Mouse (Mus musculus) heart, adult 2 months (tissue): ENCODE results near the gene Ccl17. TPM values are rescaled to one million over a fixed set of nuclear protein-coding genes. Genes with fewer than 3 reads are reported as not detected.

ENCODE experiments used
- DNase-seq, 2 experiments: peaks; one replicate each; pipeline ENCODE4 v3.0.0; 2021
- H3K27ac ChIP-seq: fragments of 200-600 bp; 2 replicates; pipeline ENCODE4 v1.8.1; 2022
- H3K27me3 ChIP-seq: fragments of 200-500 bp; 2 replicates; pipeline ENCODE4 v1.6.1; 2012; ENCODE audit warnings: mild to moderate bottlenecking, low read length, inconsistent platforms, mixed read lengths; ENCODE audit not compliant: control insufficient read depth, insufficient read depth
- H3K36me3 ChIP-seq: fragments of 200-500 bp; 2 replicates; pipeline ENCODE4 v1.6.1; 2012; ENCODE audit warnings: low read length, inconsistent platforms; ENCODE audit not compliant: control insufficient read depth, insufficient read depth
- H3K4me1 ChIP-seq: fragments of 200-500 bp; 2 replicates; pipeline ENCODE4 v1.6.1; 2011; ENCODE audit warnings: low read length; ENCODE audit not compliant: control insufficient read depth, insufficient read depth
- H3K4me3 ChIP-seq: fragments of 200-600 bp; 2 replicates; pipeline ENCODE4 v1.8.1; 2022
- H3K79me2 ChIP-seq: fragments of 200-500 bp; replicated peaks from 2 replicates; pipeline ENCODE4 v1.6.1; 2012; ENCODE audit warnings: mild to moderate bottlenecking, inconsistent platforms, low read length, moderate library complexity, mixed read lengths; ENCODE audit not compliant: control insufficient read depth, insufficient read depth
- H3K9ac ChIP-seq: fragments of 200-500 bp; 2 replicates; pipeline ENCODE4 v1.6.1; 2012; ENCODE audit warnings: low read depth, mild to moderate bottlenecking, control low read depth, inconsistent platforms, low read length, mixed read lengths
- CTCF ChIP-seq: fragments of 200-600 bp; IDR thresholded peaks from 2 replicates; pipeline ENCODE4 v1.8.1; 2022; ENCODE audit warnings: antibody characterized with exemption, mild to moderate bottlenecking, moderate library complexity
- EP300 ChIP-seq: fragments of 200-500 bp; IDR thresholded peaks from 2 replicates; pipeline ENCODE4 v1.6.1; 2011; ENCODE audit warnings: low read depth, low read length, control low read depth; ENCODE audit not compliant: insufficient read depth
- POLR2A ChIP-seq: fragments of 200-500 bp; IDR thresholded peaks from 2 replicates; pipeline ENCODE4 v1.6.1; 2011; ENCODE audit warnings: mild to moderate bottlenecking, low read depth, low read length, control low read depth; ENCODE audit not compliant: insufficient read depth
- WGBS: fragments of 180-500 bp; shearing (Covaris S2); methylation state at CpG from one replicate; pipeline ENCODE4 v1.1.7; 2018; 5-methylcytosine and 5-hydroxymethylcytosine counted together
- intact Hi-C: fragments of 180-260 bp; cut with DNase I; formaldehyde crosslinking; loops from one replicate; pipeline ENCODE4 v1.15.1; 2025
- long read RNA-seq: library from polyadenylated mRNA; stranded (forward); transcript quantifications from one replicate; pipeline ENCODE4 v2.0.0, GENCODE M21; 2021
- polyA plus RNA-seq: library from polyadenylated mRNA; depleted of rRNA; stranded (reverse); fragments of >200 nt; gene quantifications from 2 replicates; pipeline ENCODE4 v1.2.3, GENCODE M21; 2012; rRNA removed
- total RNA-seq, 2 experiments: library from RNA; stranded (reverse); gene quantifications; 2 replicates each; pipeline ENCODE4 v1.2.3; 2021

The Ccl17 gene
- not detected for total RNA-seq
- polyA plus RNA-seq: 0.62 TPM in 1 of 2 replicates, not detected in the other
- long read RNA-seq: 0 reads

DNA sequence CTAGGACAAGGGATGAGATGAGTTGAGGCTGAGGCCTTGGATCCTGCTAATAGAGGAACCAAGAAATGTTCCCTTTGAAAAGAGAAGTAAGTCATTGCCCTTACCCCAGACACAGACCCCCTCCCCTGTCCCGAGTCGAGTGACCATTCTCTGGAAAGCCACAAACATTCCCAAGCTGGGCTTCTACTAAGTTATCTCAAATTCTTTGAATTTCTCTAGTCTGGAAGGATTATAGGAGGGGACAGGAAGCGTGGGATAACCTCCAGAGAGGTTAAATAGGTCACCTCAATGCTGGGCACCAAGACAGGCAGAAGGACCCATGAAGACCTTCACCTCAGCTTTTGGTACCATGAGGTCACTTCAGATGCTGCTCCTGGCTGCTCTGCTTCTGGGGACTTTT is at the start of gene Ccl17:
Gene Ccl17 (plus strand): TSS at position 301 of the 400 bp plus-strand sequence.
- H3K9ac ChIP-seq: no peak within 1 kb of the TSS
- 41% methylated on average over 3 of the region's 3 CpGs for WGBS

DNA sequence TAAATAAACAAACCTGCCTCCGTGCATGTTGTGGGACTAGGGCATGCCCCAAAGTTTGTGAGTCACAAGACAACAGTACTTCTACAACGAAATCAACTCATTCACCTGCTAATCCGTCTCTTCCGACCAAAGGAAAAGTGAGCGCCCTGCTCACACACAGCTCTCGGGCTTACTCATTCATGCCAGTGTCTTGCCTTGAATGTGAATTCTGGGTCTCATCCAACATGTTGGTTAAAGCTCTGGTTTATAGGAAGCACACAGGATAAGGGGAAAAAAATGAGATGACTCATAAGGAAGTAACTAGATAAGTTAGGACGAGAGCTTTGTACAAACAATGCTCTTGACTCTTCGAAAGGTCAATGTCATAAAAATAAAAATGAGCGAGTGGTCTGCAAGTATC is 43.2 kb upstream of the Ccl17 start:
- TF ChIP-seq POLR2A: no peak
- no peak for TF ChIP-seq EP300
- TF ChIP-seq CTCF: no peak
- no peaks in the 10 kb centered on the region for H3K36me3 ChIP-seq
- 36% methylated on average over 9 of the region's 9 CpGs for WGBS
- H3K27ac ChIP-seq: no peak overlapping the region
- H3K27me3 ChIP-seq: no peaks in the 10 kb centered on the region
- no peaks in the 10 kb centered on the region; the same call in 1 of the 2 replicates for H3K4me1 ChIP-seq
- intact Hi-C loops: no loop called here
- DNase-seq: no peak
- H3K4me3 ChIP-seq: no peak overlapping the region
- no peak overlapping the region for H3K9ac ChIP-seq
- no peaks in the 10 kb centered on the region for H3K79me2 ChIP-seq

More for the DNA sequence above, at the start of gene Ccl17:
- intact Hi-C loops: loop anchor here (5.0 kb wide), 3 partner anchors 218 to 318 kb away; partner anchors contain the start of gene Cpne2
- DNase-seq: no peak
- Histone ChIP-seq H3K27me3 (no peaks in the 10 kb centered on the region), H3K79me2 (no peaks in the 10 kb centered on the region), H3K4me1 (peaks cover 2% of the 10 kb centered on the region), H3K27ac (no peak within 1 kb of the TSS), H3K36me3 (no peaks in the 10 kb centered on the region), H3K4me3 (no peak within 1 kb of the TSS)
- TF ChIP-seq POLR2A (no peak), CTCF (no peak), EP300 (no peak)

GRCm38 (mm10) chr8:94770945-94771344 is 39.3 kb upstream of the Ccl17 start:
- H3K9ac ChIP-seq: no peak overlapping the region
- H3K27ac ChIP-seq: no peak overlapping the region
- no peaks in the 10 kb centered on the region for H3K36me3 ChIP-seq
- H3K27me3 ChIP-seq: no peaks in the 10 kb centered on the region
- no peak overlapping the region for H3K4me3 ChIP-seq
- no peak for TF ChIP-seq CTCF
- TF ChIP-seq EP300: no peak
- TF ChIP-seq POLR2A: no peak
- no peaks in the 10 kb centered on the region; the same call in 1 of the 2 replicates for H3K4me1 ChIP-seq
- H3K79me2 ChIP-seq: no peaks in the 10 kb centered on the region
- no peak for DNase-seq
- intact Hi-C loops: loop anchor here (5.0 kb wide), 1 partner anchor 64 kb away; no protein-coding TSS in a partner anchor
- 32% methylated on average over 6 of the region's 6 CpGs for WGBS

DNA sequence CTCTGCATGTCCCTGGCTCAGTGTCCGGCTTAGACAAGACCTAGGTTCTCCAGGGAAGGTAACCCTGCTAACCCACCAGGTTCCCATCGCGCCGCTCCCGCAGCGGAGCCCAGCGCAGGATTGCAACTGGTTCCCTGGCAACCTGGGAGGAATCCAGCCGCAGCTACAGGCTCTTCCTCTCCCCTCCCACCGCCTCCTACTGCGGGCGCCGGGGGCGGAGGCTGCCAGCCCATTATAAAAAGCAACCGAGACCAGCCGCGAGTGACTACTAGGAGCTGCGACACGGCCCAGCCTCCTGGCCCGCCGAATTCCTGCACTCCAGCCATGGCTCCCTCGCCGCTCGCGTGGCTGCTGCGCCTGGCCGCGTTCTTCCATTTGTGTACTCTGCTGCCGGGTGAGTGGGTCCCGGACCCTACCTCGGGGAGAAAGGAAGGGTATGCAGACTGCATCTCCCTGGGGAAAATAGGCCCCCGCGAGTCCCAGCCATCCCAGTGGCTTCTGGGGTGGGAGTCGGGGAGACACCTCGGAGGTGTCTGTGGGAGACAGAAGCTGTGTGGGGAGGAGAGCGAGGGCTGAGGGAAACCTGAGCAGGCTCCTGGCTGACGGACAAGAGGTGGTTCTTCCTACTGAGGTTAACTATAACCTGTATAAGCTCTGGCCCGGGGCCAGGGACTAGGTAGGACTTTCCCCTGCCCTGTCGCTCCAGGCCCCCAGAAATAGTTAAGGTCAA is 38.1 kb upstream of the Ccl17 start, which contains the start of gene Cx3cl1:
Gene Cx3cl1 (plus strand): TSS at position 69 of the 730 bp plus-strand sequence.
- intact Hi-C loops: loop anchor here (5.0 kb wide), 1 partner anchor 65 kb away; no protein-coding TSS in a partner anchor
- Histone ChIP-seq H3K9ac (peak within 1 kb of the TSS; percentile 55), H3K4me3 (peak within 1 kb of the TSS; percentile 54), H3K4me1 (no peaks in the 10 kb centered on the region; the same call in 1 of the 2 replicates), H3K27ac (peak within 1 kb of the TSS; percentile 71), H3K79me2 (no peaks in the 10 kb centered on the region), H3K36me3 (no peaks in the 10 kb centered on the region), H3K27me3 (no peaks in the 10 kb centered on the region)
- DNase-seq: peak; percentile 86 to 87
- under 1% methylated on average over 38 of the region's 38 CpGs for WGBS
- peak; percentile 90 for TF ChIP-seq POLR2A
- TF ChIP-seq EP300: 0 out of 2 replicates have a peak, but pooled peaks have one; percentile 30
- no peak for TF ChIP-seq CTCF

GRCm38 (mm10) chr8:94773048-94773447 is 37.2 kb upstream of the Ccl17 start:
- intact Hi-C loops: loop anchor here (5.0 kb wide), 1 partner anchor 66 kb away; no protein-coding TSS in a partner anchor
- H3K36me3 ChIP-seq: no peaks in the 10 kb centered on the region
- H3K27me3 ChIP-seq: no peaks in the 10 kb centered on the region
- WGBS: 87% methylated on average over 6 of the region's 6 CpGs
- DNase-seq: no peak
- no peak overlapping the region for H3K9ac ChIP-seq
- TF ChIP-seq EP300 (no peak), CTCF (no peak)
- H3K27ac ChIP-seq: no peak overlapping the region
- no peaks in the 10 kb centered on the region for H3K79me2 ChIP-seq
- H3K4me3 ChIP-seq: no peak overlapping the region
- H3K4me1 ChIP-seq: peaks cover 3% of the 10 kb centered on the region

DNA sequence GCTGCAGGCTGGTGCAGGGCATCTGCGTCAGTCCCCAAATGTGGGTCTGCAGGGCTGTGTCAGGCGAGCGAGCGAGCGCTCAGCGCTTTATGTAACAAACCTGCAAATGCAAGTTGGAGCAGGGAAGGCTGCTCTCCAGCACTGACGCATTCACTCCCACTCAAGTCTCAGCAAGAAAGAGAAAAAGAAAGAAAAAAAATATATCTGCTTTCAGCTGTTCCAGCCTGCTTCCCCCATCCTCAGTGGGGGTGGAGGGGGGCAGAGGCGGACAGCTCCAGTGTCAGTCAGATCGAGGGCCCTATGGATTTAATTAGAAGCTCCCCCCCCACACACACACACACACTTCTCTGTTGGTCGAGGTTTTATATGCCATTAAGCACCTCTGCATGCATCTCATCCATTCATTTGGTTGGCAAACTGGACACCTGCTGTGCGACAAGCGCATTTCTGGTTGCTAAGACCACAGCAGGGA is 36.5 kb upstream of the Ccl17 start:
- WGBS: 81% methylated on average over 12 of the region's 12 CpGs
- no peak overlapping the region for H3K4me3 ChIP-seq
- TF ChIP-seq POLR2A: no peak
- TF ChIP-seq EP300: no peak
- no peak for TF ChIP-seq CTCF
- no peaks in the 10 kb centered on the region for H3K27me3 ChIP-seq
- DNase-seq: no peak
- H3K9ac ChIP-seq: no peak overlapping the region
- no peak overlapping the region for H3K27ac ChIP-seq
- no peaks in the 10 kb centered on the region for H3K79me2 ChIP-seq
- peaks cover 9% of the 10 kb centered on the region for H3K4me1 ChIP-seq
- H3K36me3 ChIP-seq: no peaks in the 10 kb centered on the region
- intact Hi-C loops: loop anchor here (5.0 kb wide), 1 partner anchor 66 kb away; no protein-coding TSS in a partner anchor
